Mouse (Mus musculus) ovary, postnatal 10 days (tissue): Measurements from ENCODE around the gene Ykt6.
"Not testable (repeated sequence)": the region's sequence is repeated elsewhere in the genome, so short reads cannot be mapped to it uniquely, and the experiment has no call there.

Source experiments
- DNase-seq: peaks from one replicate; pipeline ENCODE4 v3.0.0; 2022; ENCODE audit warnings: low spot score

Ykt6 gene

DNA sequence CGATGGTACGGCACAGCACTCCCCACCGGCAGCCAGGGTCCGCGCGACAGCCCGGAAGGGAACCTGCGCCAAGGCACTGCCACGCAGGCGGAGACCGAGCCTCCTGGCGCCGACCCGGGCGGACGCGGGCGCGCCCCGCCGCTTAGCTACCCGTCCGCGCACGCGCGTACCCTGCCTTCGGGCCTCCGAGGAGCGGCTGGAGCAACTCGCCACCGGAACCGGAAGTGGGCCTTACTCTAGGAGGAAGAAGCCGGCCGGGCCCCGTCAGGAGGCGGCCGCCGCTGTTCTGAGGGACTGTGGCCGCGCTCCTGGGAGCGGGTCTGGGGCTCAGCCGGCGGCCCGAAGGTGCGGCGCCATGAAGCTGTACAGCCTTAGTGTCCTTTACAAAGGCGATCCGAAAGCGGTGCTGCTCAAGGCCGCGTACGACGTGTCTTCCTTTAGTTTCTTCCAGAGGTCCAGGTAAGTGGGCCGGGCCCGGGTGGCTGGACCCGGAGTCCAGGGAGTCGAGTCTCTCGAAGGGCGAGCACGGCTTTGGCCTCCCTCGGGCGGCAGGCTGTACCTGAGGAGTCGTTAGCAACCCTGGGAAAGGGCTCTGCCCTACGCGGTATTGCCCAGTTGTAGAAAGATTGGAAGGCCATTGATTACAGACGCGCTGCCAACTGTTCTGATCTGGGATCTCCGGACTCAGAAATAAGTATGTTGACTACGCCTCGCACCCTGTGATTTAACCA, at the start of gene Ykt6:
TSS of gene Ykt6 (plus strand) at position 148 of the 731 bp plus-strand sequence.
- DNase-seq = peak; percentile 88

DNA sequence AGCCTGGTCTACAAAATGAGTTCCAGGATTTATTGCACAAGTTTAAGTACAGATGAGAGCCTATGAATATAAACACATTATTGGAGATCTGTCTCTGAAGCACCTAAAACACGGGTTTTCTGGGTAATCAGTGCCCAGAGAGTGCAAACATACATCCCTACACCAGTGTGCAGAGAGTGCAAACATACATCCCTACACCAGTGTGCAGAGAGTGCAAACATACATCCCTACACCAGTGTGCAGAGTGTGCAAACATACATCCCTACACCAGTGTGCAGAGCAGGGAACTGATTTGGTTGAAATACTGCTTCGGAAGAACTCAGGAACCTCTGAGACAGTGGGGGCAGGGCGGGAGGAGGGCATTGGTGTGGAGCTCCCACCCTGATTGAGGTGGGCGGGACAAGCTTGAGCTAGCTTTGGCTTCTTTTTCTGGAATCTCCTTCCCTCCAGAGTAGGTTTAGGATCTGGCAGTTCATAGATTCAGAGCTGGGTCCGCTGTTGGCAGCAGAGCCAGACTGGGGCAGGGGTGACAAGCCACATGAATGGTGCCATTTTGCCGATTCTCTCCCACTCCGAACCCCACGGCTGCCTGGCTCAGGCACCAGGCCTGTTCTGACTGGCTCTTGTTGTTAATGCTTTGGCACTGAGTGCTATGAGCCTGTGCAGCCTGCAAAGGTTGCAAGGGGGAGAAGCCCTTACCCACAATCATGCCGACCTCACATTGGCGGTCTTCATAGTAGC, 49.5 kb upstream of the Ykt6 start:
- DNase-seq = no peak

DNA sequence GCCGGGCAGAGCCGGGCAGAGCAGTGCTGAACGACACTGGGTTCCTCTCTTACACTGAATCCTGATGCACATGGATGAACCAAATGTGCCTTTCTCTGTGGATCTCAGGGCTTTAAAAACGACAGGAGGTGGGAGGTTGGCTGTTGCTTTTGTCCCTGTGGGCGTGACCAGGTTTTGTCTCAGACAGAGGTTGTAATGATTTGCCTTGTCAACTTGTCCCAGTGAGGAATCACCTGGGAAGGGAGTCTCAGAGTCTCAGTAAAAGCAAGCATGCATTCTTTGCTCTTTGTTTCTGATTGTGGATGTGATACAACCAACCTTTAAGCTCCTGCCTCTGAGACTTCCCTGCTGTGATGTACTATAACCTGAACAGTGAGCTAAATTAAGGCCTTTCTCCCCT, 48.4 kb upstream of the Ykt6 start:
- DNase-seq = no peak

DNA sequence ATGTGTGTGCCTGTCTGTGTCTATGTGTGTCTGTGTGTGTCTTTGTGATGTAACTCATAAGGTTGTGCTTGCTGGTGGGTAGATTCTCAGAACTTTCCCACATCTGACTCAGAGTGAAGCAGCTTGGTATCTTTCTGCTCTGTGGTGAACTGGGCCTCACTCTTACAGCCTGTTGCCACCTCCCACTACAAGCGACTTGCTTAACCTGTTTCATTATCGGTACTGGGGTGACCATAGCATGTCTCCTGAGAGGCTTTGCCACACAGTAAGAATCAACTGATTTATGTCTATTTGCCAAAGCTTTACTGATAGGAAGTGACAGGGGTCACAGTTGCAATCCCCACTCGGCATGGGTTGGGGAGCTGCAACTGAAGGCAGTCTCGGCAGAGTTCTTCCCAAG, 46.9 kb upstream of the Ykt6 start:
- DNase-seq = no peak

- DNase-seq = no peak
Observed at GRCm38 (mm10) chr11:5912635-5913034, 42.9 kb upstream of the Ykt6 start.

DNA sequence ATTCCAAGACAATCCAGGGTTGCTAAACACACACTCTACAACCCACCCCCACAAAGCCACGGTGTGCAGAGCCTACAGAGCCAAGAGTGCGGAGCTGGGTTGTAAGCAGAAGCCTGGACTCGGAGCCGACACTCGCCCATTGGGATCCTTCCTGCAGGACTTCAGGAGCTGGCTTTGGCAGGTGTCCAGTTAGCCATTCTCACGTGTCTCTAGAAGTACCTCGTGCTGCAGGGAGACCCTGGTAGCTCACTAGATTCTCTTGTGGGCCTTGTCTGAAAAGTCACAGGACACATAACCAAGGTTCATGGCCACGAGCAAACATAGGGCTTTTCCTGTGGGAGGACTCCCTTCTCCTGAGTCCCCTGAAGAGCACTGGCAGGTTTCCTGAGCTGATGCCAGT, 42.2 kb upstream of the Ykt6 start:
- no peak for DNase-seq

- no peak for DNase-seq
Observed at GRCm38 (mm10) chr11:5913936-5914335, 41.6 kb upstream of the Ykt6 start.

GRCm38 (mm10) chr11:5914940-5915339, 40.6 kb upstream of the Ykt6 start:
- DNase-seq = no peak

DNA sequence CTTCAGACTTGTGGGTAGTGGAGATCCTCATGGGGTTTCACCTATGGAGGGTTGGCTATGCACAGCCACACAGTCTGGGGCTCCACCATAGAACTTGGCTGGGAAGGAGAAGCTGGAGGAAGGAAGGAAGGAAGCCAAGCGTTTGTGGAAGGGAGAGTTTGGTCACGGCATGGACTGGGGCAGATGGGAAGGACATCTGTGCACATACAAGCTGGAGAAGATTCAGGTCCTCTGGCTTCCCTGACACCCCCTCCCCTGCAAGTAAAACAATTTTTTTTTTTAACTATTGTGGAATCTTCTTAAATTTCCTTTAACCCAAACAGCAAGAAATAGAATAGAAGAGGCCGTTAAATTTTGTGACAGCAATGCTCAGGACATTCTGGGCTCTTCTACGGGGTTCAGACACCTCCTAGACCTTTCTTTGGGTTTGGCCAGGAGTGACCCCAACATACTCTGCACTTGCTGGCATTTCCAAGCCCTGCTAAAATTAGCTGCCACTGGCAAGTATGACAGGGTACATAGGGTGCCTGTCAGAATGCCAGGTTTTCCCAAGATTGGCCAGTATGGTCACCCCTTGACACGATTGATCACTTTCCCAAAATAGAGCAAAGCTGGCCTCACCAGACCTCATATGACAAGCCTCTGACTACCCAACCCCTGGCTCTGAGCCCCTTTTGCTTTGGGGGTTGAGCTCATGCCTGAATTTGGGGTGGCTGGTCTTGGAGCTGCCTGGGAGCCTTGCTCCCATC, 39.9 kb upstream of the Ykt6 start:
- no peak for DNase-seq

- no peak for DNase-seq
Observed at GRCm38 (mm10) chr11:5916178-5916548, 39.3 kb upstream of the Ykt6 start.

DNA sequence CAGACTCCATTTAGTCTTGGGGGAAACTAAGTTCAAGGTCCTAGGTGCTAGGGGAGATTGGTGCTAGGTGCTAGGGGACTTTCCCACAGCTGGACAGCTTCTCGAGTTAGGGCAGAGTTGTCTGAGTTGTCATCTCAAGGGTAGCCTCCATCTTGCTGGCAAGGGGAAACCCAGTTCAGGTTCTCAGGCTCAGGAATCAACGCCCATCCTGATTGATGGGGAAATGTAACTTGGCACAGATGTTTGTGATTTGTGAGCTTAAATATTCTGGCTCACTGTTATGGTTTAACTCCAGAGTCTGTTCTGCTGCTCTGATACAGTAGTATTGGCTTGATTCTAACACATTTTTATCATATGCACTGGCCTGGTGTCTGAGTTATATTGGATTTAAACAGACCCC, 37.4 kb upstream of the Ykt6 start:
- DNase-seq = no peak

DNA sequence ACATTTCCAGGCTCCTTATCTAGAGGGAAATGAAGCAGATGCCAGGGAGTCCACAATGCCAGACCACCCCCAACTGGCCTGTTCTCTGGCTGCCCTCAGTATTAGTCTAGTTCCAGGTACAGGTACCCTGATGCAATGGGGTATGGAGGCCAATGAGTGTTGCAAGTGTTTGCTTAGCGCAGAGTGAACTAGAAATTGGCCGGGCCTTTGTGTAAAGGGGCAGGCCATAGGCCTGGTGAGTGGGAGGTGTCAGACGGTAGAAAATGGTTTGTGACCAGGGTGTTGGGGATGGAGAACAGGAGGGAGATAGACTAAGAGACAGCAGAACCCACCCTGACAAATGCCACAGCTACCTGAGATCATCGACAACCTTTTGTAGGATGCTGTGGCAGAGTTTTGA, 35.9 kb upstream of the Ykt6 start:
- no peak for DNase-seq

- no peak for DNase-seq
Observed at GRCm38 (mm10) chr11:5920323-5920960, 35.1 kb upstream of the Ykt6 start.

DNA sequence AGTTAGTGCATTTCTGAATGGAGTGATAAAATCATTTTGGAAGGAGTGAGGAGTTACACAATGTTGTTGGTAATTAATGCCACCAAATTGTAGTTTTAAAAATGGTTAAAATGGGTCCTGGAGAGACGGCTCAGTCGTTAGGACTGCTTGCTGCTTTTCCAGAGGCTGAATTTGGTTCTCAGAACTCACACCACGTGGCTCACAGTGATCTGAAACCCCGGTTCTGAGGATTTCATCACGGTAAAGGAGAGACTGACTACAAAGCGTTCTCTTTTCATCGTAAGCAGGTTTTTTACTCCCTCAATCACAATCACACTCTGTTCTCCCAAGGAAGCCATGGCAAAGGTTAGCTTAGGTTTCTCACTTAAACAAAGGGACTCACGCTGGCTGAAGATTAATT, 30.8 kb upstream of the Ykt6 start:
- no peak for DNase-seq

DNA sequence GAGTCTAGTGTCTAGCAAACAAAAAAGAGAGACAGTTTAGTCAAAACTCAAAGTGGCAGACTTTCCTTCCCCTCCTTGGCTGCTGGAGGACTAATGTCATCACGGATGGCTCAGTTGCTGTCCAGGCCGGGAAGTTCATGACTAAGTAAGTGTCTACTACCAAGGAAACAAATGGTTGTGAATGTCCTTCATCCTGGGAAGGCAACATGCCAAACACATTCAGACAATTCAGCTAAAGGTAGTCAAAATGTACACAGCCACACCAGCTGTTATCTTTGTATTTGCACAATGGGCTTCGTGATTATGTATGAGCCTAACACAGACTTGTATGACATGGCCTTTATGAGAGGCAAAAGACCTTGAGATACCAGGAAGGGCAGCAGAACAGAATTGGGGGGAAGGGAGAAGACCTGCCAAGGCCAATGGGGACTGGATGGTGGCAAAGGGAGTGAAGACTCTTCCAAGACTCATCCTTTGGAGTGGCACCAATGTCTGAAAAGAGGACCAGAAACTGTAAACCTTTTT, 28.7 kb upstream of the Ykt6 start:
- no peak for DNase-seq

DNA sequence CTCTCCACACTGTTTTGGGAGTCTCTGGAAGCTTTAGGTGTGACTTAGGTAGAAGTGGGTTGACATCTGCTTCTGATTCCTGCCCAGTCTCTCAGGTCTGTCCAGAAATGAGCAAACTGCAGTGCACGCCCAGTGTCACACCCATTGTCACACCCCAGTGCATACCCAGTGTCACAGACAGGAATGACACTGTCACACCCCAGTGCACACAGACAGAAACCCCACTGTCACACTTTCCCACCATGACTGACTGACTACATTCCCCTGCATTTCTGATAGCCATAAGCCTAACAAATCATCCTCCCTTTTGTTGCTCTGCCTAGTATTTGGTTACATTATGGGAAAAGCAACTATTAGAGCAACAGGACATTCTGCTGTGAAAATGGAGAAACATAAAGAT, 24.9 kb upstream of the Ykt6 start:
- DNase-seq = no peak

DNA sequence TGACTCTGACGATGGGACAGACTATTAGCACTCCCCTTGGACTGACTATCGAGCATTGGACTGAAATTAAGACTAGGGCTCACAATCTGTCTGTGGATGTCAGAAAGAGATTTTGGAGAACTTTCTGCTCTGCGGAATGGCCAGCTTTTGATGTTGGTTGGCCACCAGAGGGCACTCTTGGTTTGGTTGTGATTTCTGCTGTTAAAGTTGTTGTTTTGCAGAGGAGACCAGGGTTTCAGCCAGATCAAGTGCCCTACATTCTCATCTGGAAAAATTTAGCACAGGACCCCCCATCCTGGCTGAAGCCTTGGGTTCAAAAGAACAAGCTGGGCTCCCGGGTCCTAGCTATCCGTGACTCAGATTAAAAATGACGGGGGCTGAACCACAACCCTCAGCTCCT, 23.5 kb upstream of the Ykt6 start:
- DNase-seq = not testable (repeated sequence)

DNA sequence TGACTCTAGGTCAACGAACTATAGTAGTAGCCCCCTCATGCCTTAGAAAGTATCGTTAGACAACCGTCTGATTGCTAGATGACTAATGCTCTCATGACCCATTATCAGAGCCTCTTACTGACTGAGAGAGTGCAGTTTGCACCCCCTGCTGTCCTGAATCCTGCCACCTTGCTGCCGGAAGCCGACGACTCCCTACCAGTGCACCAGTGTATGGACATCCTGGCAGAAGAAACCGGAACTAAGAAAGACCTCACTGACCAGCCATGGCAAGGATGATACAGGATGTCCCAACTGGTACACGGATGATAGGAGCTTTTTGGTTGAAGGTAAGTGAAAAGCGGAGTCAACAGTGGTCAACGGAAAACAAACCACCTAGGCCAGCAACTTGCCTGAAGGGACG, 21.0 kb upstream of the Ykt6 start:
- not testable (repeated sequence) for DNase-seq

GRCm38 (mm10) chr11:5942966-5943365, 12.5 kb upstream of the Ykt6 start:
- no peak for DNase-seq

- no peak for DNase-seq
Observed at GRCm38 (mm10) chr11:5945096-5945495, 10.4 kb upstream of the Ykt6 start.

DNA sequence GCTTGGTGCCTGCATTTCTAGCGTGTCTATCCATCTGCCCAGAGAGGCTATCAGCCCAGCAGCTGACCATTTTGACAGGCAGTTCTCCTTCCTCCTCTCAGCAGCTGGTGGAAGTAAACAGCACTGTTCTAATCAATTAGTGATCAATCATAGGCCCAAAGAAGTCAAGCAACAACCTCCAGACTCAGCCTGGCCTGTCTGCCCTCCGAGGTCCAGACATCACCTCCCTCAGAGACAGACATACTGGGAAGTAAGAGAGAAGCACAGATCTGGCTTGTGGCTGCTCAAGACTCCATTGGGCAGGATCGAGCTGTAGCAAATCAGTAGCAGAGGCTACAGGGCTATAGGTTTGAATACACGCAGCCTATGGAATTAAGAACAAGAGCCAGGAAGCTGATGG, 7.7 kb upstream of the Ykt6 start:
- DNase-seq = no peak

DNA sequence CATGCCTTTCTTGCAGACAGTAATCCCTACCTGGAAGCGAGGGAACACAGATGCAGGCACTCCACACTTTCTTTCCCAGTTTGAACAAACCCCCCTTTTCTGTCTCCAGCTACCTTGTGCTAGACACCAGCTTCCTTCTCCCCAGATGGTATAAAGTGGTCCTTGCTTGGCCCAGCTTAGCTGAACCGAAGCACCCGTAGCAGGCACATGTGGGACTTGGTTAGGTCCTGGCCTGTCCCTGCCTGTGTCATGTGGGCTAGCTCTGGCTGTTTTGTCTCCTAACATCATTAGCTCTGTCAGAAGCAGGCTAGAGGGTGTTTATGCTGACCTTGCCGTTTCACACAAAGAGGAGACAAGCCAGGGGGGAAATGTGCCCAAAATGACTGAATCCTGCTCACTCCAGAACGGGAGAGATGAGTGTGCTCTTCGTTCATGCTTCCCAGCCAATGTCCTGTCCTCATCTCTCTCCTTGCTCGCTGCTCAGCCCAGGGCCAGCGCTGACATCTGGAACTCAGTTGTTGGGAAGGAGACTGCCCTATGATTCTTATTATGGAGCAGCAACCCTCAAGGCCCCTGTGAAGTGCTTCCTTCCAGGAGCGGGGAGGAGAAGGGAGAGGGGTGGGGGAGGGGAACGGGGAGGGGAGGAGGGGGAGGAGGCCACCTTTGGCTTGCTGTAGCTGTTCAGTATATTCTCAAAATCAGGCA, 6.8 kb upstream of the Ykt6 start:
- DNase-seq = no peak
